Mouse (Mus musculus) adrenal gland, postnatal 4 days (tissue): ENCODE results near the gene Hrasls. TPM values are rescaled to one million over a fixed set of nuclear protein-coding genes. Genes with fewer than 3 reads are reported as not detected.

Experiments
- DNase-seq, 2 experiments: peaks; one replicate each; pipeline ENCODE4 v3.0.0; 2021 to 2022; ENCODE audit warnings: low spot score in 2 of 2, mixed read lengths in 2 of 2
- long read RNA-seq, 2 experiments: library from polyadenylated mRNA; stranded (forward); transcript quantifications; one replicate each; pipeline ENCODE4 v2.0.0; 2021
- total RNA-seq, 2 experiments: library from RNA; stranded (reverse); gene quantifications; 2 replicates each; pipeline ENCODE4 v1.2.3; 2021

Hrasls gene
- total RNA-seq, result 1 to 10 TPM; 1.7 to 2.3 TPM
- long read RNA-seq, experiment 1, partial matches to known transcripts, result 0 of 4 reads
- long read RNA-seq, experiment 1, other reads (novel, unspliced or antisense), result 1 of 4 reads
- long read RNA-seq, experiment 2, partial matches to known transcripts, result 0 of 2 reads
- long read RNA-seq, experiment 2, other reads (novel, unspliced or antisense), result 1 of 2 reads

GRCm38 (mm10) chr16:29209605-29210411, at the start of gene Hrasls:
Hrasls (plus strand) TSS chr16:29209695.
- DNase-seq, result peak; percentile 24 to 26

GRCm38 (mm10) chr16:29162271-29162670, 47.2 kb upstream of the Hrasls start:
- DNase-seq, result no peak

- DNase-seq, result no peak
These were observed 42.4 kb upstream of the Hrasls start for GRCm38 (mm10) chr16:29167051-29167450.

GRCm38 (mm10) chr16:29171741-29172140, 37.8 kb upstream of the Hrasls start:
- DNase-seq, result no peak

- no peak for DNase-seq
These were observed 36.3 kb upstream of the Hrasls start for GRCm38 (mm10) chr16:29173201-29173600.

- DNase-seq, result no peak
These were observed 34.6 kb upstream of the Hrasls start for GRCm38 (mm10) chr16:29174831-29175350.

GRCm38 (mm10) chr16:29192911-29193310, 16.6 kb upstream of the Hrasls start:
- DNase-seq, result no peak

GRCm38 (mm10) chr16:29193981-29194380, 15.5 kb upstream of the Hrasls start:
- no peak for DNase-seq

GRCm38 (mm10) chr16:29195156-29195555, 14.3 kb upstream of the Hrasls start:
- no peak for DNase-seq

- DNase-seq, result no peak
These were observed 11.0 kb upstream of the Hrasls start for GRCm38 (mm10) chr16:29198461-29198860.

- no peak for DNase-seq
These were observed 8.3 kb upstream of the Hrasls start for GRCm38 (mm10) chr16:29201146-29201545.

GRCm38 (mm10) chr16:29204875-29205274, 4.6 kb upstream of the Hrasls start:
- DNase-seq, result no peak

GRCm38 (mm10) chr16:29205581-29205980, 3.9 kb upstream of the Hrasls start:
- DNase-seq, result no peak

- DNase-seq, result no peak
These were observed 654 bp upstream of the Hrasls start for GRCm38 (mm10) chr16:29208841-29209240.

GRCm38 (mm10) chr16:29216395-29217295, 7.2 kb downstream of the Hrasls start:
- DNase-seq, result no peak

- no peak for DNase-seq
These were observed 26.5 kb downstream of the Hrasls start for GRCm38 (mm10) chr16:29235951-29236350.

GRCm38 (mm10) chr16:29254325-29254724, 44.8 kb downstream of the Hrasls start:
- no peak for DNase-seq
